Mouse (Mus musculus) megakaryocyte, embryonic 14.5 days (primary cell): Measurements from ENCODE around the gene Sox5.

Source experiments
- FLI1 ChIP-seq: IDR thresholded peaks from 2 replicates; pipeline ENCODE4 v1.6.1; 2012; ENCODE audit warnings: low read length, inconsistent platforms, mixed read lengths
- GATA1 ChIP-seq: IDR thresholded peaks from 3 replicates; pipeline ENCODE4 v1.6.1; 2012; ENCODE audit warnings: mixed read lengths, low read length, inconsistent platforms, borderline replicate concordance

GRCm38 (mm10) chr6:143831246-143831645 lies 950.5 kb downstream of the Sox5 start:
- TF ChIP-seq GATA1 (no peak), FLI1 (no peak)
